Mouse (Mus musculus) lung, adult 18-20 months (tissue): ENCODE results near the gene Fosl1.
A peak's percentile ranks its signal among the peaks of the same experiment; 100 is the strongest.
"Not testable (repeated sequence)": the region's sequence is repeated elsewhere in the genome, so short reads cannot be mapped to it uniquely, and the experiment has no call there.

ENCODE experiments used
- DNase-seq, 2 experiments: peaks; one replicate each; pipeline ENCODE4 v3.0.0; 2022; ENCODE audit warnings: mixed read lengths in 2 of 2

Gene Fosl1

DNA sequence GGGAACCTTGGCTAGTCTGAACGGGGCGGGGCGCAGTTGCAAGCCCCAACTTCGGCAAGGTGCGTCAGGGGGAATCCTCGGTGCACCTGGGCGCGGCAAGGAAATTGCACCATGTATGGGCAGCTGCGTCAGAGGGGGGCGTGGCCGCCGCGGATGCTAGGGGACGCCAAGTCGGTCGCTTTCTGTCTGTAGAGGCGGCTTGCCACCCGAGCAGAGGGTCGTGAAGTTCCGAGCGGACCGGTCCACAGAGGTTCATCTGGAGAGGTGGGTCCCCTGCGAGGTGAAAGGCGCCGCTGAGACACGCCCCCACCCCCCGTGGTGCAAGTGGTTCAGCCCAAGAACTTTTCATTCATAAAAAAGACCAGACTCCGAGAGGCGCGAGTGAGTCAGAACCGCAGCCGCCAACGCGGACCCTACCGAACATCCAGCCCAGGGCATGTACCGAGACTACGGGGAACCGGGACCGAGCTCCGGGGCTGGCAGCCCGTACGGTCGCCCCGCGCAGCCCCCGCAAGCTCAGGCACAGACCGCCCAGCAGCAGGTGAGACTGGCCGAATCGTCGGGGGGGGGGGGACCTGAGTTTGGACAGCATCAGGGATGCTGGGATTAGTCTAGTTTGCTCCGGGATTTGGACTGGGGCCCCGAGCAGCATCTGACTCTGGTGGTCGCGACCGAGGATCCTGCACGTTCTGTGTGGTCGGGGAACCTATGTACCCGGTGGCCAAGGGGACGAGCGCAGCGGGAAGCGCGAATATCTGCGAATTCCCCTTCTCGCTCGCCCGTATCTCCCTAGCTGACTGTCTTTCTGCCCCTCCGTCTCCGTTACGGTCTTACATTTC is at the start of gene Fosl1:
Gene Fosl1, plus strand, starts transcription at position 33 of the 839 bp plus-strand sequence.
- peak; percentile 75 to 84 for DNase-seq

- DNase-seq: not testable (repeated sequence)
Observed at GRCm38 (mm10) chr19:5401073-5401472, 46.3 kb upstream of the Fosl1 start.

GRCm38 (mm10) chr19:5402293-5402692 is 45.1 kb upstream of the Fosl1 start, which contains the start of gene Tsga10ip:
Gene Tsga10ip, minus strand, starts transcription at chr19:5402526.
- DNase-seq: no peak

DNA sequence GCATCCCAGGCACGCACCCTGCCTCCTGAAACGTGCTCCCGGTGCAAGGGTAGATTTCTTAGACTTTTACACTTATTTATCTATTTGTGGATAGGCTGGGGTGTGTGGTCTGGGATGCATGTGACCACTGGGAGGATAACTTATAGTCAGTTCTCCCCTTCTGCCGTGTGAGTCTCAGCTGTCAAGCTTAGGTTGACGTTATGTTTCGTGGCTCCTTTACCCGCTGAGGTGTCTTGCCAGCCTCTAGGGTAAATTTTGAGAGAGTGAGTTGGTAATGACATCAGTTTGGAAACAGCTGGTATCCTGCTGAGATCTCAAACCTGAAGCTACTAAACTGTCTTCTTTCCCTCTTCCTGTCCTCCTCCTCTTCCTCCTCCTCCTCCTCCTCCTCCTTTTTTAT is 41.4 kb upstream of the Fosl1 start:
- no peak for DNase-seq

DNA sequence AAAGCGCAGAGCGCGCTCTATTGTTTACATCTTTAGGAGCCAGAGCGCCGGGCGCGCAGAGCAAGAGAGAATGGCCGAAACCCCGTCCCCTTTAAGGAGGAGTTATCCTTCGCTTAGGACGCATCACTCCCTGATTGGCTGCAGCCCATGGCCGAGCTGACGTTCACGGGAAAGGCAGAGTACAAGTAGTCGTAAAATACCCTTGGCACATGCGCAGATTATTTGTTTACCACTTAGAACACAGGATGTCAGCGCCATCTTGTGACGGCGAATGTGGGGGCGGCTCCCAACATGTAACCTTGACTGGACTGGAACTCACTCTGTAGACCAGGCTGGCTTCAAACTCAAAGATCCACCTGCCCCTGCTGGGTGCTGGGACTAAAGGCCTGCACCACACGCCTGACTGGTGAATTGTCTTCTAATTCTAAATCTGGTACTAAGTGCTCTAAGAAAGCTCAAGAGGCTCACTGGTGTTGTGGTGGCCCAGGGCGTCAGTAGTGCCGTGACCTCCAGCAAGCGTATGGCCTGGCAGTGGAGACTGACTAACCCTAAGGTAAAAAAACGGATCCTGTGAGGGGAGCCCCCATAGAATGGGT is 40.7 kb upstream of the Fosl1 start:
- peak; percentile 60 to 62 for DNase-seq

GRCm38 (mm10) chr19:5407133-5407532 is 40.2 kb upstream of the Fosl1 start:
- DNase-seq: peak; percentile 64 to 75

DNA sequence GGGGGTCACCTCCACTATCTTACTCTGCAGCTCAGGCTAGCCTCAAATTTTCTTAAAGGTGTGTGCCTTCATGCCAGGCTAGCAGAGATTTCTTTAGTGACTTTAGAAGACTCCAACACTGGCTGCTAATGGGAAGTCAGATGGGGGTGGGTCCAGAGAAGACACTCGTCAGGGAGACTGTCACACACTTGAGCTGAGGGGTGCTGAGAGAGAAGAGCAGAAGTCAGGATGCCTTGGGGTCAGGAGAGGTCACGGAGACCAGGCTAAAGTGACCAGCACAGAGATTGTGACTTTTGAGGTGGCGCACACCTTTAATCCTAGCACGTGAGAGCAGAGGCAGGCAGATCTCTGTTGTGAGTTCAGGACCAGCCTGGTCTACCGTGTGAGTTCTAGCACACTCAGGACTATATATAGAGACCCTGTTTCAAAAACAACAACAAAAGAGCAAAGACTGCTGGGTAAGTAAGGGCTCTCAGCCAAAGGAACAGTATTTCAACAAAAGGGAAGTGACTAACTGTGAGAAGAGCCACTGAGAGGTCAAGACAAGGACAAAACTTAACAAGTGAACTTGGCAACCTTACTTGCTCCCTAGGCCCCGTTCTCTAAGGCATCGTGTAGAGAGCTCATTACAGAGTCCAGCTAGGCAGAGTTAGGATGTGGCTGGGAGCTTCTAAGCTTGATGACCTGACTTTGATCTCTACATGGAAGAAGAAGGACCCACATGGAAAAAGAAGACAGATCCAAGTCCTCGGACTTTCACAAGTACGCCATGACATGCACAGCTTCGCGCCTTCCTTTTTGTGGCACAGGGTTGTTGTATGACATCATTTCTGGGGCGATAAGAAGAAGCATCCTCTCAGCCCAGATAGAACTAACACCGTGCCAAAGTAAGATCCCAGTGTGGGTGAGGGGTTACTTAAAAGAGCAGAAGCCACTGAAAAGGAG is 39.0 kb upstream of the Fosl1 start:
- DNase-seq: peak in 1 of 2 experiments; percentile 39

- DNase-seq: peak in 1 of 2 experiments; percentile 54
Observed at GRCm38 (mm10) chr19:5409068-5409467, 38.3 kb upstream of the Fosl1 start.

- no peak for DNase-seq
Observed at GRCm38 (mm10) chr19:5410641-5411040, 36.7 kb upstream of the Fosl1 start.

DNA sequence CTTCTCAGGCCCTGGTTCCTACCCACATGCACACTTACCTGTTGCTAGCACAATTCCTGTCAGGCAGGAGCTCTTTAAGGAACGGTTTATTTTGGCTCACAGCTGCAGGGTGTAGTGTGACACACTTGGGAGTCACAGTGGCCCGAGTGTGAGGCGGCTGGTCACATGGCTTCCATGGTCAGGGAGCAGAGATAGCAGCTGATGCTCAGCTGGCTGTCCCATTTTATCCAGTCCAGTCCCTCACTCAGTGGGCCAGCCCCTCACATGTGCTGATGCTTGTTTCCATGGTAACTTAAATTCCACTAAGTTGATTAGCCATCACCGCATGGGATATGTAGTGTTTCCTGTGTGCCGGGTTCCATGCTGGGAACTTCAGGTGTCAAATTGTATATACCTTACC is 35.4 kb upstream of the Fosl1 start:
- no peak for DNase-seq

- DNase-seq: no peak
Observed at GRCm38 (mm10) chr19:5413840-5414239, 33.5 kb upstream of the Fosl1 start.

DNA sequence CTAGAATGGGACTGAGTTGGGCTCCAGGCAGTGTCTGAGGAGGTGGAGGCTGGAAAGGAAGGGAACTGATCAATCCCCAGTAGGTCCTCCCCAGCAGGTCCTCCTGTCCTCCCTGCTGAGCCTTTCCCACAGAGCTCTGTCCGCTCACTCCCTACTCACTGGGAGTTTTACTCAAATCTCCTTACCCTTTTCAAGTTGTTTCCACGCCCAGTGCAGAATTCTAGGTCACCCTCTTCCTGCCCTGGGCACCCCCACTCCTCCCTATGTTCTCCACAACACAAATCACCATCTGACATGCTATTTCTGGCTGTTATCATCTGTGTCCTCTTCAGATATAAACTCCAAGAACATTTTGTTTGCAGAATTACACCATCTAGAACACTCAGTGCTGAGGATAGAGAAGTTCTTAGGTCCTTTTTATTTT is 32.8 kb upstream of the Fosl1 start:
- DNase-seq: peak; percentile 58 to 63

DNA sequence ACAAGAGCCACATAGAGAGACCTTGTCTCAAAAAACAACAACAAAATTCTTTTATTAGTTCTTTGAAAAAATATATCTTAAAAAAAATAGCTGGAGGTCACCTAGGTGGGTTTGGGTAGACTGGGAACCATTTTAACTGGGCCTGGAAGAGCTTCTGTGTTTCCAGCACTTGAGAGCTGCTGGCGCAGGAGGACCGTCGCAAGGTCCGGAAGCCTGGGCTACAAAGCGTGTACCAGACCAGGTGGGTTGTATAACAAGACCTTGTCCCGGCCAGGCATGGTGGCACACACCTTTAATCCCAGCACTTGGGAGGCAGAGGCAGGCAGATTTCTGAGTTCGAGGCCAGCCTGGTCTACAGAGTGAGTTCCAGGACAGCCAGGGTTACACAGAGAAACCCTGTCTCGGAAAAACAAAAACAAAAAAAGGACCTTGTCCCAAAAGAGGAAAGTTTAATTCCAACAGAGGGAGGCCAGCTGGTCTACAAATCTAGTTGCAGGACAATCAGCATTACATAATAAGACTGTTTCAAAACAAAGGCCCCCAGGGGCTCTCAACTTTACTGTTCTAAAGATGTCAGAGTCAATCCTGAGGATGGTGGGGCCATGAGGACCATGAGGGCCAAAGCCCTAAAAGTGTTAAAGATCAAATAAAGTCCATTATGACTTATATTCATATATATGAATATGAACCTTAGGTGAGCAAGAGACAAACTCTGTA is 28.4 kb upstream of the Fosl1 start:
- DNase-seq: no peak

- no peak for DNase-seq
Observed at GRCm38 (mm10) chr19:5419630-5420029, 27.7 kb upstream of the Fosl1 start.

GRCm38 (mm10) chr19:5420579-5420978 is 26.8 kb upstream of the Fosl1 start:
- no peak for DNase-seq

DNA sequence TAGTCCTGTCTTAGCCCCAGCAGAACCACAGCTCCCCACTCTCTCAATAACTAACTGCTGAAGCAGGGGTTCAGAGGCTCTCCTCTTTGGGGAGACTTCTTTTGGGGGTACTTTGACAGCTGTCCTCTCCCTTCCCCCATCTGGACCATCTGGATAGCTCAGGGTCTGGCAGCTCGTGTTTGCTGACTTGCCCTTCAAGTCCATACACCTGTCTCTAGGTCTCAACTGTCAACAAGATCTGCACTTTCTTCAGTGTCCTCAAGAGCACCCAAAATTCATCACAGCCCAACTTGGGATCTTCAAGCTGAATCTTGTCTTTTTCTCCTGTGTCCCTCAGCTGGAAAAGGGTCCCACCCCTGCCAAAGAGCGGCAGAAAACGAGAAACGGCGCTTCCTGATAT is 25.6 kb upstream of the Fosl1 start:
- no peak for DNase-seq

DNA sequence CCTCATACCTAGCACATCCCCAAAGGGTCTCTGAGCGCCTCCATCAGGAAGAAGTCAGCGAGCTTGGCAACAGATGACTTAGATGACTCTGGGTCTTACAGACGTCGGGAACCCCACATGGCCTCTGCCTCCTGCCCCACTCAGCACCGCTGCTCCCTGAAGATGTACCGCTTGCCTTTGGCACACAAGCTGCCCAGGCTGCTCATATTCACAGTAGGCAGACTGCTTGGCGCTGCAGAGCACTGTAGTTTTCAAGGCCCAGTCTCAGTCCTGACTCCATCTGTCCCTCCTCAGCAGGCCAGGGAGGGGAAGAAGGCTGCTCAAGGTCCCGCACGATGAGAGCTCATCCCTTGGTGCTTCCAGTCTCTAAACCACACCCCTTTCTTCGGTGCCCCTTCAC is 25.1 kb upstream of the Fosl1 start:
- no peak for DNase-seq

- no peak for DNase-seq
Observed at GRCm38 (mm10) chr19:5422895-5423443, 24.4 kb upstream of the Fosl1 start.

GRCm38 (mm10) chr19:5423561-5423960 is 23.8 kb upstream of the Fosl1 start:
- no peak for DNase-seq

DNA sequence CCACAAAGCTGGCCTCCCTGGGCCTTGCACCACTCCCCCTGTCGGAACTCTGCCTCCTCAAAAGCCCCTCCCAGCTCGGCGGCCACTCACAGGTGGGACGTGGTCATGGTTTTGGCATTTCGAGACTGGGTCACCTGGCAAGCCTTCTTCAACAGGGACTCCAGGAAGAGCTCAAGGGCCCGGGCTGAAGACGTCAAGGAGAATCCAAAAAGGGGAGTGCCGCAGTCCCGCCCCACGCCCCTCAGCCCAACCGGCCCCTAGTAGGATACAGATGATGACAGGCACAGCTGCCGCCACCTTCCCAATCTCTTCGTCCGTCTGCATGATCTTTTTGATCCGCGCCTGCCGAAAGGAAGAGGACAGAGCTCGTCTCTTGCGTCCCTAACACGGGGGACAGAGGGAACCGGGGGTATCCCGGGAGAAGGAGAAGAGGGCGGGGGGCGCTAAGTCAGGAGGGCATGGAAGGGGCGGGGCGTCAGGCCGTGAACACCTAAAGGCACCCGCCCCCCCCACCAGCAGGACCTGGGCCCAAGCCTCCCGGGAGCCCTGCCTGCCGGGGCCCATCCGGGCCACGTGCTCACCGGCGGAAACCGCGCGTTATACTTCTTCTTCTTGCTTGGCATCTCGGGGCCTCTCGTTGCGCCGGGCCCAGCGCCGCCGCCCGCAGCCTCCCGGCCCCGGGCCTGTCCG is 23.1 kb upstream of the Fosl1 start:
- DNase-seq: peak; percentile 92 to 95
